Mouse (Mus musculus): Measurements from ENCODE around the gene Cog4. TPM values are rescaled to one million over a fixed set of nuclear protein-coding genes. Genes with fewer than 3 reads are reported as not detected.

Cog4 gene
- 64.6 and 78.1 TPM in 2 replicates for polyA plus RNA-seq (2014; fragmentation: Nextera tagmentation; extraction: Ambion mirVana)

GRCm38 (mm10) chr8:110846405-110847170 is at the start of gene Cog4, which contains the start of gene Sf3b3:
Cog4 (plus strand) TSS chr8:110846600.
Sf3b3 (minus strand) TSS chr8:110846787.
- peak within 1 kb of the TSS; percentile 93 for H3K4me3 ChIP-seq (ENCODE audit: low read depth, low read length)
- peak within 1 kb of the TSS; percentile 76 for H3K4me2 ChIP-seq (ENCODE audit: low read depth, low read length)
- peak; percentile 89 for ATAC-seq (ENCODE audit: low read depth)
- H3K27me3 ChIP-seq (ENCODE audit: control insufficient read depth, insufficient read depth, low read length) = no peaks in the 10 kb centered on the region
- peak within 1 kb of the TSS; percentile 94 for H3K9ac ChIP-seq (replicated peaks; ENCODE audit: low read depth, low read length)
- H3K36me3 ChIP-seq (ENCODE audit: control insufficient read depth, insufficient read depth, low read length) = peaks cover 49% of the 10 kb centered on the region
- WGBS = under 1% methylated on average over 53 of the region's 53 CpGs
- H3K9me3 ChIP-seq (ENCODE audit: control insufficient read depth, low read length) = no peaks in the 10 kb centered on the region
- peak within 1 kb of the TSS; percentile 88 for H3K27ac ChIP-seq (ENCODE audit: low read depth, low read length)
- H3K4me1 ChIP-seq (ENCODE audit: control insufficient read depth, insufficient read depth, low read length) = peaks cover 18% of the 10 kb centered on the region

- Histone ChIP-seq H3K27me3 (ENCODE audit: control insufficient read depth, insufficient read depth, low read length) (no peaks in the 10 kb centered on the region), H3K9me3 (ENCODE audit: control insufficient read depth, low read length) (no peaks in the 10 kb centered on the region), H3K27ac (ENCODE audit: low read depth, low read length) (no peak overlapping the region), H3K36me3 (ENCODE audit: control insufficient read depth, insufficient read depth, low read length) (no peaks in the 10 kb centered on the region), H3K4me3 (ENCODE audit: low read depth, low read length) (no peak overlapping the region), H3K4me2 (ENCODE audit: low read depth, low read length) (no peak overlapping the region), H3K9ac (replicated peaks; ENCODE audit: low read depth, low read length) (no peak overlapping the region), H3K4me1 (ENCODE audit: control insufficient read depth, insufficient read depth, low read length) (no peaks in the 10 kb centered on the region)
- ATAC-seq (ENCODE audit: low read depth) = no peak
- WGBS = 96% methylated on average over 8 of the region's 8 CpGs
Measured at GRCm38 (mm10) chr8:110797086-110797485, 49.3 kb upstream of the Cog4 start.

GRCm38 (mm10) chr8:110802988-110803387 is 43.4 kb upstream of the Cog4 start:
- Histone ChIP-seq H3K4me2 (ENCODE audit: low read depth, low read length) (no peak overlapping the region), H3K9me3 (ENCODE audit: control insufficient read depth, low read length) (no peaks in the 10 kb centered on the region), H3K36me3 (ENCODE audit: control insufficient read depth, insufficient read depth, low read length) (no peaks in the 10 kb centered on the region), H3K27me3 (ENCODE audit: control insufficient read depth, insufficient read depth, low read length) (no peaks in the 10 kb centered on the region), H3K9ac (replicated peaks; ENCODE audit: low read depth, low read length) (no peak overlapping the region), H3K4me1 (ENCODE audit: control insufficient read depth, insufficient read depth, low read length) (no peaks in the 10 kb centered on the region), H3K27ac (ENCODE audit: low read depth, low read length) (no peak overlapping the region), H3K4me3 (ENCODE audit: low read depth, low read length) (no peak overlapping the region)
- 81% methylated on average over 5 of the region's 5 CpGs for WGBS
- ATAC-seq (ENCODE audit: low read depth) = no peak

- WGBS = 93% methylated on average over 9 of the region's 9 CpGs
- no peaks in the 10 kb centered on the region for H3K27me3 ChIP-seq (ENCODE audit: control insufficient read depth, insufficient read depth, low read length)
Measured at GRCm38 (mm10) chr8:110803856-110804255, 42.5 kb upstream of the Cog4 start.

GRCm38 (mm10) chr8:110804825-110805514 is 41.4 kb upstream of the Cog4 start:
- Histone ChIP-seq H3K9me3 (ENCODE audit: control insufficient read depth, low read length) (no peaks in the 10 kb centered on the region), H3K4me1 (ENCODE audit: control insufficient read depth, insufficient read depth, low read length) (no peaks in the 10 kb centered on the region), H3K27ac (ENCODE audit: low read depth, low read length) (no peak overlapping the region), H3K4me2 (ENCODE audit: low read depth, low read length) (no peak overlapping the region), H3K36me3 (ENCODE audit: control insufficient read depth, insufficient read depth, low read length) (peaks cover 14% of the 10 kb centered on the region), H3K9ac (replicated peaks; ENCODE audit: low read depth, low read length) (no peak overlapping the region), H3K4me3 (ENCODE audit: low read depth, low read length) (no peak overlapping the region), H3K27me3 (ENCODE audit: control insufficient read depth, insufficient read depth, low read length) (no peaks in the 10 kb centered on the region)
- ATAC-seq (ENCODE audit: low read depth) = no peak
- 61% methylated on average over 2 of the region's 3 CpGs for WGBS

More at GRCm38 (mm10) chr8:110803856-110804255, 42.5 kb upstream of the Cog4 start:
- H3K9me3 ChIP-seq (ENCODE audit: control insufficient read depth, low read length) = no peaks in the 10 kb centered on the region
- H3K4me2 ChIP-seq (ENCODE audit: low read depth, low read length) = no peak overlapping the region
- no peak for ATAC-seq (ENCODE audit: low read depth)
- no peak overlapping the region for H3K9ac ChIP-seq (replicated peaks; ENCODE audit: low read depth, low read length)
- H3K4me3 ChIP-seq (ENCODE audit: low read depth, low read length) = no peak overlapping the region
- no peak overlapping the region for H3K27ac ChIP-seq (ENCODE audit: low read depth, low read length)
- H3K36me3 ChIP-seq (ENCODE audit: control insufficient read depth, insufficient read depth, low read length) = 0 out of 2 replicates have a peak, but pooled peaks cover 2% of the 10 kb centered on the region
- no peaks in the 10 kb centered on the region for H3K4me1 ChIP-seq (ENCODE audit: control insufficient read depth, insufficient read depth, low read length)

- no peaks in the 10 kb centered on the region for H3K4me1 ChIP-seq (ENCODE audit: control insufficient read depth, insufficient read depth, low read length)
- 42% methylated on average over 12 of the region's 12 CpGs for WGBS
- no peak within 1 kb of the TSS for H3K27ac ChIP-seq (ENCODE audit: low read depth, low read length)
- no peak for ATAC-seq (ENCODE audit: low read depth)
- H3K9ac ChIP-seq (replicated peaks; ENCODE audit: low read depth, low read length) = no peak within 1 kb of the TSS
- no peaks in the 10 kb centered on the region for H3K9me3 ChIP-seq (ENCODE audit: control insufficient read depth, low read length)
- H3K4me2 ChIP-seq (ENCODE audit: low read depth, low read length) = no peak within 1 kb of the TSS
- H3K36me3 ChIP-seq (ENCODE audit: control insufficient read depth, insufficient read depth, low read length) = peaks cover 21% of the 10 kb centered on the region
- no peak within 1 kb of the TSS for H3K4me3 ChIP-seq (ENCODE audit: low read depth, low read length)
- no peaks in the 10 kb centered on the region for H3K27me3 ChIP-seq (ENCODE audit: control insufficient read depth, insufficient read depth, low read length)
Measured at GRCm38 (mm10) chr8:110805669-110806068, 40.7 kb upstream of the Cog4 start, which contains the start of gene Il34. Il34 (minus strand) TSS chr8:110805924.

- Histone ChIP-seq H3K4me1 (ENCODE audit: control insufficient read depth, insufficient read depth, low read length) (no peaks in the 10 kb centered on the region), H3K36me3 (ENCODE audit: control insufficient read depth, insufficient read depth, low read length) (peaks cover 25% of the 10 kb centered on the region), H3K27me3 (ENCODE audit: control insufficient read depth, insufficient read depth, low read length) (no peaks in the 10 kb centered on the region), H3K4me3 (ENCODE audit: low read depth, low read length) (no peak overlapping the region), H3K27ac (ENCODE audit: low read depth, low read length) (no peak overlapping the region), H3K4me2 (ENCODE audit: low read depth, low read length) (no peak overlapping the region), H3K9ac (replicated peaks; ENCODE audit: low read depth, low read length) (no peak overlapping the region), H3K9me3 (ENCODE audit: control insufficient read depth, low read length) (no peaks in the 10 kb centered on the region)
- ATAC-seq (ENCODE audit: low read depth) = no peak
- 96% methylated on average over 1 of the region's 1 CpGs for WGBS
Measured at GRCm38 (mm10) chr8:110806146-110806545, 40.3 kb upstream of the Cog4 start.

- no peaks in the 10 kb centered on the region for H3K27me3 ChIP-seq (ENCODE audit: control insufficient read depth, insufficient read depth, low read length)
- ATAC-seq (ENCODE audit: low read depth) = no peak
- H3K27ac ChIP-seq (ENCODE audit: low read depth, low read length) = no peak overlapping the region
- peaks cover 51% of the 10 kb centered on the region for H3K36me3 ChIP-seq (ENCODE audit: control insufficient read depth, insufficient read depth, low read length)
- WGBS = 65% methylated on average over 13 of the region's 13 CpGs
- H3K4me3 ChIP-seq (ENCODE audit: low read depth, low read length) = no peak overlapping the region
- H3K9me3 ChIP-seq (ENCODE audit: control insufficient read depth, low read length) = no peaks in the 10 kb centered on the region
- H3K4me1 ChIP-seq (ENCODE audit: control insufficient read depth, insufficient read depth, low read length) = no peaks in the 10 kb centered on the region
- H3K9ac ChIP-seq (replicated peaks; ENCODE audit: low read depth, low read length) = no peak overlapping the region
- H3K4me2 ChIP-seq (ENCODE audit: low read depth, low read length) = no peak overlapping the region
Measured at GRCm38 (mm10) chr8:110808495-110809472, 37.6 kb upstream of the Cog4 start.
